Mouse (Mus musculus) T-helper 17 cell (primary cell): Measurements from ENCODE around the gene Tnfsfm13.
"Not testable (repeated sequence)": the region's sequence is repeated elsewhere in the genome, so short reads cannot be mapped to it uniquely, and the experiment has no call there.

Experiments
- in situ Hi-C, 2 experiments: fragments of 300-600 bp; cut with MboI, MseI; formaldehyde crosslinking; loops; 1 replicate in 1 of 2; 2 replicates in 1 of 2; pipeline ENCODE4 v1.15.1; 2025; ENCODE audit warnings: high pct_unique_total_duplicates in 2 of 2

Gene Tnfsfm13

DNA sequence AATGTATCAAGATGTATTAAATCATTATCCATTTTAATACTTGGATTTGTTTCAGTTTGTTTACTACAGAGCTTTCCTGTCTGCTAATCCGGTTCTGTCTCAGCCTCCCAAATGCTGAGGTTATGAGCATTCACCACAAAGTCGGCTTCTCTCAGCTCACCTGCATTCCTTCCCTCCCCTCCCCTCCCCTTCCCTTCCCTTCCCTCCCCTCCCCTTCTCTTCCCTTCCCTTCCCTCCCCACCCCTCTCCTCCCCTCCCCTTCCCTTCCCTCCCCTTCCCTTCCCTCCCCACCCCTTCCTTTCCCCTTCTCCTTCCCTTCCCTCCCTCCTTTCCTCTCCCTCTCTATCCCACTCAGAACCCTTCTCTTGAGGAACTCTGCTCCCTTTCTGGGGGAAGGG lies 8.7 kb upstream of the Tnfsfm13 start:
- in situ Hi-C loops = no loop called here

DNA sequence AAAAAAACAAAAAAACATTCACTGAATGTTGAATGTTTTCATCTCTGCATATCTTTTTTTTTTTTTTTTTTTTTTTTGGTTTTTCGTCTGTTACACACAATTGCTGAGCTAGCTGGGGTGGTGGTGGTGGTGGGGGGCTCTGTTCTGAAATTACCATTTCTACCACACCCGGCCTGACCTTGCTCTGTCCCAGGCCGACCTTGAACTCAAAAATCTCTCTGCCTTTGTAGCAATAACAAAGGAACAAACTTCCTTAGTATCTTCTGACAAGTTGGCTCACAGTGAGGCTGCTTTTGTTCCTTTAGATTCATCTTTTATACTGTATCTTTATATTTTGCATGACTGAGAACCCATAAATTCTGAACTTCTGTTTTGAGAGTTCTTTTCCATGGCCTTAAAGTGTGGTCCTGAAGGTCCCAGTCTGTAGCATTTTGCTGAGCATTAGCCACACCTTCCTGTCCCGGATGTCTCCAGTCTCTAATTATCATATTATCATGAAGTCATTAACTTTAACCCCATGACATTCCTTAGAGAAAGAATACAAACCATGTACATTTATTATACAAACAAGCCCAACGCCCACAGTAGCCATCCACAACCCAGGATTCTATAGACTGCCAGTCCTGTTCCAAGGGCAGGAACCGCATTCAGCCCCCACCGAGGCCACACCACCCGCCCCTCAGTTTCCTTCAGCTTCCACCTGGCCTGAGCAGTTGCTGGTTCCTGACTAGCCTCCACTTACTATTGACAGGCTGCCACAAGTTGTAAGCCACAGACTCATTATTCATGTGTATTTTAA lies 8.1 kb upstream of the Tnfsfm13 start:
- in situ Hi-C loops = no loop called here

DNA sequence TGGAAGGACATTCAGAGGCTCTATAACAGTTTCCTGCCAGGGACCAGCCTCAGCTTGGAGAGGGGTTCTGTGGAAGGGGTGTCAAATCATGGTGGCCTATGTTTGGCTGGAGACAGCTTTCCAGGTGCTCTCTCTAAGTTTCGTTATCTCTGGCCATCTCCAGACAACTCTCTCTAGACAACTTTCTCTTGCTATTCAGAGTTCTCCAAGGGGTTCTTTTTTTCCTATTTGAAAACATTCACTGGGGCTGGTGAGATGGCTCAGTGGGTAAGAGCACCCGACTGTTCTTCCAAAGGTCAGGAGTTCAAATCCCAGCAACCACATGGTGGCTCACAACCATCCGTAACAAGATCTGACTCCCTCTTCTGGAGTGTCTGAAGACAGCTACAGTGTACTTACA lies 7.5 kb upstream of the Tnfsfm13 start:
- in situ Hi-C loops = not testable (repeated sequence)

DNA sequence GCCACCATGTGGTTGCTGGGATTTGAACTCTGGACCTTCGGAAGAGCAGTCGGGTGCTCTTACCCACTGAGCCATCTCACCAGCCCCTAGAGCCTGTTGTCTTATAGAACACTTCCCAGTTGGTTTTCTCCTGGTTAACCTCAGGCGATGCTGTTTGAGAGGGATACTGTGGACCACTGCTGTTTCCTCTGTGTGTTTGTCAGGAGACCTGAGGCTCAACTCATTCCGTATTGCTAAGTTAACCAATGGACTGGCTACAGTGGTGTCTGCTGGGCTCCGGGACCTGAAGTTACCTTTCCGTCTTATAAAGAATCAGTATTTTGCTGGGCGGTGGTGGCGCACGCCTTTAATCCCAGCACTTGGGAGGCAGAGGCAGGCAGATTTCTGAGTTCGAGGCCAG lies 7.0 kb upstream of the Tnfsfm13 start:
- in situ Hi-C loops = not testable (repeated sequence)

DNA sequence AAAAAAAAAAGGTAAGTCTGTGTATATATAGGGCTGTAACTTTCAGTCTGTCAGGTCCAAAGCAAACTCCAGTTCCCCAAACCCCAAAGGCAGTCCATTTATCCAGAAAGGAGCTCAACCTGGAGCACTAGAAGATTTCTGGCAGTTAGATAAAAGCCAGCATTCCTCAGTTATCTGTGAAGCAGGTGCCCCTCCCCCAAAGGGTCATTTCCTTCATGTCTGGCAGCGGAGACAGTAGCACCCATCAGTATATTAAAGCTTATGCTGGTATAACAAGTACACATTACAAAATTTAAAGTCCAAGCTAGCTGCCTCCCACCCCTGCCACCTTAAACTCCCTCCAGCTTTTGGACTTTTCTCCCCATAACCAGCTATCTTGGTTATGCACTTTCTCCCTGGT lies 3.7 kb upstream of the Tnfsfm13 start:
- in situ Hi-C loops = no loop called here

DNA sequence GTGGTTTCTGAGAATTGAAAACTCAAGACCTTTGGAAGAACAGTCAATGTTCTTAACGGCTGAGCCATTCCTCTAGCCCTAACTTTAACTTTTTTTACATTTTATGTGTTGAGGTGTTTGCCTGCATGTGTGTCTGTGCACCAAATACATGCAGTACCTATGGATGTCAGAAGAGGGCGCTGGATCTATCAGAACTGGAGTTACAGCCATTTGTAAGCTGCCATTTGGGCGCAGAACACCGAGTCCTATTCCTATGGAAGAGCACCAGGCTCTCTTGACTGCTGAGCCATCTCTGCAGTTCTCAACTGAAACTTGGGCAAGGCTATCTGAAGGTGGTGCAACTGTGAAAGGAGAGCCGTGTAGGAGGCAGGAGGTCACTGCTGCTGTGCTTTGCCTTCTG lies 2.7 kb upstream of the Tnfsfm13 start:
- in situ Hi-C loops = no loop called here

DNA sequence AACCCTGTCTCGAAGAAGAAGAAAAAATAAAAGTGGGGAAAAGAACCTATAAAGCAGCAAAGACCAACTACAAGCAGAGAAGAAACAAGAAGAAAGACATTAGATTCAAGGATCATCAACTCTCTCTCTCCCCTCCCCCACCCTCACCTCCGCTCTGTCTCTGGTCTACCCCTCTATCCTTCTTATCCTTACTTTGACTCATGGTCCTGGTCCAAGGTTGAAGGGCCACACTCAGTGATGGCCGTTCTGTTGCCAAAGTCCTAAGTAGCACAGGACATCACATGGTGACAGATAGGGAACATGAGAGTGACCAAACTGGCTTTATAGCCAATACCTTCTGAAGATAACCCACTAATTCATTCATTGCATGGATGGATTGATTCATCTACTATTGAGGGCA lies 1.5 kb upstream of the Tnfsfm13 start:
- in situ Hi-C loops = no loop called here

DNA sequence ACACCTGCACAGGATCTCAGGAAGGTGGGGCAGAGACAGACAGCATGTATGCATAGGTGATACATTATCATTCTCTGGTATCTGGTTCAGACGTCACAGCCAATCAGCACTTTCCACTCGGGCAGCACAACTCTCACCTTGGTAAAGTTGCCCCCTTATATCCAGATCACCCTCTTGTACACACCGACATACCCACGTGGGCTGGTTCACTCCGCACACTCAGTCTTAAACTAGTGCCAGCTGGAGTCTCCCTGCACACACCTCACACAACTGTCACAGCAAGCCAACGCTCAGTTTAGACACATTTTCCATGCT lies 895 bp downstream of the Tnfsfm13 start:
- in situ Hi-C loops = no loop called here

DNA sequence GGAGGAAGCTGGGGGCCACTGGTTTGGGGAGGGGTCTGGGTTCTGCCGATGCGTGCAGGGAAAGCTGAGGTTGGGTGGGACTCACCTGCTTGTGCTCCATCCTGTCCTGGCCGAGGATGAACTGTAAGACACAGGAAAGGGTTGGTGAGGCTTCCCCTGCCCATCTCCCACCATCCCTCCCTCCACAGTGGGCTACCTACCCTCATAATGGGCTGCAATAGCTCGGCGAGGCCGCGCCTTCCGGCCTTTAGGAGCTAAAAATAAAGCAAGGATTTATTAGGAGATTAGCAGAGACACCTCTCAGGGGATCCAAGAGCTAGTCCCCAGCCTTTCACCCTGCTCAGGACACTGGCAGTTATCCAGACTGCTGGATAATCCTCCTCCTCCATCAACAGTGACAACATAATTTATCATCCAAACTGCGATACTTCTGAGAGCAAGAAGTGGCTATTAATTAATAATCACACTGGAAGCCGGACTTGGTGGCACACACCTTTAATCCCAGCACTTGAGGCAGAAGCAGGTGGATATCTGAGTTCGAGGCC lies 2.4 kb downstream of the Tnfsfm13 start:
- in situ Hi-C loops = loop anchor here in 1 of 2 experiments (5.0 kb wide), 1 partner anchor 49 kb away; no protein-coding TSS in a partner anchor

DNA sequence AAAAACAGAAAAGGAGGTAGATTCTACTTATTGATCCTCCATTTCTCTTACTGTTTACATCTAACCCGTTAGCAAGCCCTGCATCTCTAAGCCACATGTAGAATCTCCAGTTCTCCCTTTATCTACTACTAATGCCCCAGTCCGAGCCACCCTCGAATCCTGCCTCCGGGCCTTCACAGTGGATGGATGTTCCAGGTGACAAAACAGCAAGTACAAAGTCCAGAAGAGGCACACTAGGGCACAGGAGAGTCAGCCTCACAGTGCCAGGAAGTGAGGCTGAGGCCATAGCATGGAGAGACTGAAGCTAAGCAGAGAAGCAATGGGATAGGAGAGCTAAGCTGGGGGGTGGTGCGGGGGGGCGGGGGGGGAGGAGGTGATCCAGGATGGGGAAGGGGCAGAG lies 3.0 kb downstream of the Tnfsfm13 start:
- in situ Hi-C loops = loop anchor here in 1 of 2 experiments (5.0 kb wide), 1 partner anchor 49 kb away; no protein-coding TSS in a partner anchor

DNA sequence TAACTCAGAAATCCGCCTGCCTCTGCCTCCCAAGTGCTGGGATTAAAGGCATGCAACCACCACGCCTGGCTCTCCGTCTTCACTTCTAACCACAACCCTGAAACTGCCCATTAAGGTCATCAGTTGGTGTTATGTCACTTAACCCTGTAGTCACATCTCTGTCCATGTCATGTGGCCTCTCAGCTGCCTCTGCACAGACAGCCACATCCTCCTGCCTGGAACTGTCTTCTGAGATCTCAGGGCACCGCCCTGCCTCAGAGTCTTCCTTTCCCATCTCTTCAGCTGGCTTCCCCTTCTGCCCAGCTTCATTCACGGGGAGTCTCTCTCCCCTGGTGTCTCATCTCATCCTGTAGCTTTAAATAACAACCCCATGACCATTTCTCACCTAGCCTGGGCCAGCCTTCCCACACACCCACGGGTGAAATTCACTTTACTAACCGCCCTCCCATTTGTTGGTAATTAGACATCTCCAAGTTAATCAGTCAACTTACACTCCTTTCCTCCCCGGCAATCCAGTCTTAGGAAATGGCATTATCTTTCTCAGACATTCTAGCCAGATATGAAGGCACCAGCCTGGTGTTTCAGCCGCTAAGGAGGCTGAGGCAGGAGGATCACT lies 3.6 kb downstream of the Tnfsfm13 start:
- in situ Hi-C loops = loop anchor here in 1 of 2 experiments (5.0 kb wide), 1 partner anchor 50 kb away; no protein-coding TSS in a partner anchor

DNA sequence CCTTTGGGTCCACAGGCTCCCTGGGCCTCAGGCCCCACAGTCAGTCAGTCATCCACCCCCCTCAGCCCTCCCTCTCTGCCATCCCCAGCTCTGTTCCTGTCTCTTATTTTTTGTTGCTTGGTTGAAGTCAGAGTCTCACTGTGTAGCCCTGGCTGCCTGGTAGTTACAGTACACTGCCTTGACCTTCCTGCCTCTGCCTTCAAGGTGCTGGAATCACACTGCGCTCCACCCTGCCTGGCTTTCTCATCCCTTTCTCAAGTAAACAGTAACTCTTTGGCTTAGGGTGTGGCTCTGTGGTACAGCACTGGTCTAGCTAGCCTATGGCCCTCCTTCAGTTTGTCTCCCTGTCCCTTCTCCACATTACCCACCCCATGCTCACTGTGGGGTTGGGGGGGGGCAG lies 6.0 kb downstream of the Tnfsfm13 start:
- in situ Hi-C loops = loop anchor here (5.0 kb wide), 2 partner anchors 52 to 187 kb away; partner anchors contain the start of gene Tmem95 (in 1 of the 2)

DNA sequence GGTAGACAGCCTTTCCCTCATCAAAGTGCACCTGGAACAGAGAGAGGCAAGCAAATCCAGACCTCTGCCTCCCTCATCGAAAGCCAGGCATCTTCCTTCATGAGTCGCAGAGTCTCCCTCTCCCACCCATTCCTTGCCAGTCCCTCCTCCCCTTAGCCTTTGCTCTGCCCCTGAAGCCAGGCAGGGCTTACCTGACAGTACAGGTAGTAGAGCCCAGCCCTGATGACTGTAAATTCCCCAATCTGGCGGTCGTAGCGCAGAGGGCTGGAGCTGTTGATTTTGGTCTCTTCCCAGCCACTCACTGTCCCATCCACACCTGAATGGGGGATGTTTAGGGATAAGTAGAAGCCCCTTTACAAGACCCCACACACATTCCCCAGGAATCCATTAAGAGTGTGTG lies 8.8 kb downstream of the Tnfsfm13 start:
- in situ Hi-C loops = loop anchor here in 1 of 2 experiments (5.0 kb wide), 1 partner anchor 190 kb away; the partner anchor contains the start of gene Tmem95

DNA sequence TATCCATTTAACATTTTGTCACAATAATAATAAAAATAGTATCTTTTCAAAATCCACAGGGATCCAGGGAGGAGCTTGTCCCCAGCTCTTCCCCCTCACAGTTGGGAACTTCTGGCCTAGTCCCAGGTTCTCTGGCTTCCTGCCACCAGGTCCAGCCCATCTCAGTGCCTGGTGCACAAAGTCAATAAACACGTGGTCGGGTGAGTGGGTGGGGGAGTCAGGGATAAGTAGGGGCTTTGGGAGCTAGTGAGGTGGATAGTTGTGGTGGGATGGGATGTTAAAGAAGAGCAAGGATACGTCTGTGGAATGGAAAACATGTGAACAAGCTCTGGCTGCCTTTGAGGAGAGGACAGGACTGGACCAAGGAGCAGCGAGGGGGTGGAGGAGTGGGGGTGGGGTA lies 9.5 kb downstream of the Tnfsfm13 start:
- in situ Hi-C loops = loop anchor here in 1 of 2 experiments (5.0 kb wide), 1 partner anchor 191 kb away; the partner anchor contains the start of gene Tmem95

DNA sequence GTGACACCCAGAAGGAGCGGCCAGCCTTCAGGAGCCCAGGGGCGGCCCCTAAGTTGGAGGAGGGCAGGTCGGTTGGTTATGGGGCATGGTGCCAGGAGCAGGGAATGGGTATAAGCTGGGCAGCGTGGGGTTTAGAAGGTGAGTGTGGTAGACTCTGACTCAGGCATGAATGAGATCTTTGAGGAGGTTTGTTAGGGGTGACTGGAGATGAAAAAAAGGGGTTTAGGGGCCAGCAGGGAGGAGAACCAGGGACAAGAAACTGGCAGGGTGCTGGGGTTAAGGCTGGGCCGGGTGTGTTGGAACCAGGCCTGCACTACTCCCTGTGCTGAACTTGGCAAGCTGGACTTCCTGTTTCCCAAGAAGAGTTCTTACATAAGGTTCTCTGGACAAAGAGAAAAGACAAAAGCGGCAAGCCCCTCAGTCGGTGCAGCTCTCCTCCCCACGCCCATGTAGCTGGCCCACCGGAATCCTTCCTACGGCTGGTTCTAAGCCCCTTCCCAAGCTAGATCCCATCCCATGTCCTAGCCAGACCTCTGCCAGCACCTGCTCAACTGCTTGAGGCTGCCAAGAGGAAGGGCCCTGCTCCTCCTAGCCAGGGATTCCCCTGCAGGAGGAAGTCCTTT lies 10.3 kb downstream of the Tnfsfm13 start, which contains the start of gene Tnfsf13:
Gene Tnfsf13, minus strand, starts transcription at position 259 of the 623 bp plus-strand sequence.
- in situ Hi-C loops = loop anchor here in 1 of 2 experiments (5.0 kb wide), 1 partner anchor 192 kb away; the partner anchor contains the start of gene Tmem95

DNA sequence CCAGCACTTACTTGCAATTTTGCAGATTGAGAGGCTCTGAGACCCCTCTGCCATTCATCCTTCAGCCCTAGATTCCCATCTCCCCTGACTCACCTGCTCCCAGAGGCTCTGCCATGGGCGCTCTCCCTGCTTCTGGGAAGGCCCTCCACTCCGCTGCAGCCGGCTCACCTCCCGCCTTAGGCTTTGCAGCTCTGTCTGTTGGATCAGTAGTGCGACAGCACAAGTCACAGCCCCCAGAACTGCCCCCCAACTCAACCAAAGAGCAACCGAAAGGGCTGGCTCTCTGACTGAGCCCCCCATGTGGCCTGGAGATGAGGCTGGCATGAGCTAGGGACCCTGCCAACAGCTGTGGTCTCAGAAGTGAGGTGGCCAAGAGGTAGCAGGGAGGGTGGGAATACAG lies 11.0 kb downstream of the Tnfsfm13 start:
- in situ Hi-C loops = loop anchor here in 1 of 2 experiments (5.0 kb wide), 1 partner anchor 192 kb away; the partner anchor contains the start of gene Tmem95

DNA sequence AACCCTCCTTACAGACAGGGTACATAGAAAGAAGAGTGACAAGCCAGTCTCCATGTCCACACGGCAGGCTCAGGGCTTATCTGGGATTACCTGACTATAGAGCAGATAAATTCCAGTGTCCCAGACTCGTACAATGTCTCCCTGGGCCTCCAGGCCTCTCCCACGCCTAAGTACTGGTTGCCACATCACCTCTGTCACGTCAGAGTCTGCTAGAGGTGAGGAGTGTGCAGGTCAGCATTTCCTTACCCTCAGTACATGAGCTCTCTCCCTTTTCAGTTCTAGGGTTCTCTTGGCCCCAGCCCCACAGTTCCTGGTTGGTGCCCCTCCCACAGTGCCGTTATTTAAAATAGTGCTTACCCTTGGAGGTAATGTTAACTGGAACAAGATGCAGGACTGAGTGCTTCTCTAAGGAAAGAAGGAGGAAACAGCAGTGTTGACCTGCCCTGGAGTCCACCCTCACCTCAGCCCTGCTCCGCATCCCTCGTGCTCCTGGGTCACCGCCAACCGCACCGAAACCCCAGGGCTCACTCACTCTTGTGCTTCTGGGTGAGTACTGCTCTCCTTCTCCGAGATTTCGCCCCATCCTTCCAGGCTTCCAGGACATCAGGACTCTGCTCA lies 11.7 kb downstream of the Tnfsfm13 start:
- in situ Hi-C loops = no loop called here

DNA sequence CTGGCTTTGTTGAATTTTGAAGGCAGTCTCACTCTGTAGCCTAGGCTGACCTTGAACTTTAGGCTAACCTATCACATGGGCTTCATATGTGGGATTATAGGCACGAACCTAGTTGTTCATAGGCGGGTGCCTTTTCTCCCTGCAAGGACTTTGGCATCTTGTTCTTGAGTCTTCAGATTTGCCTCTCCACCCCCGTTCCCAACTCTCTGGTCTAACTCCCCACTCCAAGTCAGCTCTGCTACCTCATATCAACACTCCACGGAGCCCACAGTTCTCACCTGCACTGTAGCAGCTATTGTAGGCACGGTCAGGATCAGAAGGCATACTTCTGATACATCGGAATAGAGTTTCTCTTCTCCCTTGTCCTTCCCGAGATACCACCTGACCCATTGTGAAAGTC lies 12.3 kb downstream of the Tnfsfm13 start:
- in situ Hi-C loops = no loop called here

DNA sequence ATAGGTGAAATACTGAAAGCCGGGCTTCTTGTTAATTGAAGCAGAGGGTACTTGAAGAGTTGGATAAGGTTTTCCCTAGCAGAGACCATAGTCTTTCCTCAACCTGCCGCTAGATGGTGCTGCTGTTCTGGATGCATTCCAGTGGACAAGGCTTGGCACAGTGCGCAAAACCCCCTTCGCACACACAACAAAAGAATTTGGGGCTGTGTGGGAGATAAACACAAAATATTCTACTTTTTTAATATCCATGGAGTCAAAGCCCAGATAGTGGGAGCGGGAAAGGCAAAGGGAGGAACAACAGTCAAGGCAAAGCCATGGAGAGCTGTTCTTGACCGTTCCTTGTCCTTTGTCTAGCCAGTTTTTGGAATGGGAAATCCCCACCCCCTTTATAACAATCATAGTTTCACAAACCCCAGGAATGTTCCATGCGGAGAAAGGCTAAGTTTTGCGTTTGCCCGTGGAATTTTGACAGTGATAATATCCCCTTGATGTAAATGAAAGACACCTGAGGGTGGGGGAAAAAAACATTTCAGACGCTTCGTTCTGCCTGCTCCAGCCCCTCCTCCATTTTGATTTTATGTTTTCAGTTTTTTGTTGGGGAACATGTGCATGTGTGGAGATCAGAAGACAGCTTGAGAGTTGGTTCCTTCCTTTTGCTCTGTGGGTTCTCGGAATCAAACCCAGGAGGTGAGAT lies 12.9 kb downstream of the Tnfsfm13 start:
- in situ Hi-C loops = no loop called here

DNA sequence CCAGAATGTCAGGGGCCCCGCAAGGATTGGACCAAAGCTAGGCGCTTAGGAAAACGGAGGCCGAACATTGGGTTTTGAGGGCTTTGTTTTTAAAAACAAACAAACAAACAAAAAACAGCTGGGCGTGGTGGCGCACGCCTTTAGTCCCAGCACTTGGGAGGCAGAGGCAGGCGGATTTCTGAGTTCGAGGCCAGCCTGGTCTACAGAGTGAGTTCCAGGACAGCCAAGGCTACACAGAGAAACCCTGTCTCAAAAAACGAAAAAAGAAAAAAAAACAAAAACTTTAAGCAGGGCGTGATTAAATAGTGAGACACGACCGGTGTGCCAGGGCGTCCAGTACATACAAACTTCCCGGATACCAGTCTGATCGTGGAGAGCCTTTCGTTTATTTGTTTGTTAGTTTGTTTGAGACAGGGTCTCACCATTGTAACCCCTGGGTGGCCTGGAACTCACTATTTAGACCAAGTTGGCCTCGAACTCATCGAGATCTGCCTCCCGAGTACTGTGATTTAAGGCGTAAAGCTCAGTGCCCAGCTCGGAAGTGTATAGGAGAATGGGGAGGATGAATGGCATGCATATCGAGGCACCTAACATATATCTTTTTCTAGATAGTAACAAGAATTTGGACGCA lies 13.6 kb downstream of the Tnfsfm13 start:
- in situ Hi-C loops = no loop called here
